Mouse (Mus musculus) layer of hippocampus, adult 11-12 months (tissue): ENCODE measurements around the gene Hspe1.
"Not testable (repeated sequence)": the region's sequence is repeated elsewhere in the genome, so short reads cannot be mapped to it uniquely, and the experiment has no call there.

ENCODE experiments used
- DNase-seq: peaks from one replicate; pipeline ENCODE4 v3.0.0; 2022; ENCODE audit warnings: low spot score

Gene Hspe1

DNA sequence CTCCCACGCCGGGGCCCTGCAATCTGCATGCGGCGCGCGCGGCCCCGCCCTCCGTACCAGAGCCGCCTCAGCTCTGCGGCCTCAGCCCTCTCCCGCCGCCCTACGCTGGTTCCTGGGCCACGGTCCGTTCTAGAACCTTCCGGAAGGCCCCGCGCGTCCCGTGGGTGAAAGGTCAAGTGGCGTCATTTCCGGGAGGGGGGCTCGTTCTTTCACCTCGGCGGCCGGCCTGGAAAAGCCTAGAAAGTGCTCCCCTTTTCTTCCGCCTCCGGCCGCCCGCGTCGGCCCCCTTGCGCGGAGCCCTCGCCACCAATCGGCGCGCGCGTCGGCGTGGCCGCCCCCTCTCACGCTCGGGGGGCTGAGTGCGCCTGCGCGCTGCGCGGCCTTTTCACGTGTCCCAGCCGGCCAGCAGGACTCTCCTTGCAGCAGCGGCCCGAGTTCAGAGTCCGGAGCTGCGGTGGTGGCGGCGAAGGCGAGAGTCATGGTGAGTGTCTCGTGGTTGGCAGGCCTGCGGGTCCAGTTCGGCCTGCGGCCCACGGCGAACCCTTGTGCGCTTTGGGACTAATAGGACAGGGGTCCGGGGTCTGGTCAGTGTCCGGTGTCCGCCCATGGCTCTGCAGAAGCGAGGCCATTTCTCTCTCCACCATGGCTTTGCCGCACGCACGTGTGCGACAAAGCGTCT is at the start of gene Hspe1, which contains the start of gene Hspd1:
TSS of gene Hspe1 (plus strand) at position 201 of the 679 bp plus-strand sequence.
TSS of gene Hspd1 (minus strand) at position 312 of the 679 bp plus-strand sequence.
- DNase-seq = peak; percentile 98

DNA sequence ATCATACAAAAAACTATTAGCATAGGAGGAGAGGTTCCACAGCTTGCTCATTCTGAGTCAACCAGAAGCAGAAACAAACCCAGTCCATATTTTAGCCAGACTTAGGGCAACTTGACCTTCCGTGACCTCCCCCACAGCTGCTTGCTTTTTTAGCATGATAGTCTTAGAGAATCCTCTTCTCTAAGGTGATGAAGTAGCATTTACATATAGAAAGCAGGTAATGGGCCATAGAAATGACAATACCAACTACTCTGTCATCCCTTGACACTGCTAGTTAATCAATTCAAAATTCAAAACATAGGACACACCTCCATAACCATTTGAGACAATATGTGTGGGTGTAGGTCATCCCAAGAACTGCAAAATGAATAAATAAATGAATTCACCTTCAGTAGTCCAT is 48.0 kb upstream of the Hspe1 start:
- no peak for DNase-seq

DNA sequence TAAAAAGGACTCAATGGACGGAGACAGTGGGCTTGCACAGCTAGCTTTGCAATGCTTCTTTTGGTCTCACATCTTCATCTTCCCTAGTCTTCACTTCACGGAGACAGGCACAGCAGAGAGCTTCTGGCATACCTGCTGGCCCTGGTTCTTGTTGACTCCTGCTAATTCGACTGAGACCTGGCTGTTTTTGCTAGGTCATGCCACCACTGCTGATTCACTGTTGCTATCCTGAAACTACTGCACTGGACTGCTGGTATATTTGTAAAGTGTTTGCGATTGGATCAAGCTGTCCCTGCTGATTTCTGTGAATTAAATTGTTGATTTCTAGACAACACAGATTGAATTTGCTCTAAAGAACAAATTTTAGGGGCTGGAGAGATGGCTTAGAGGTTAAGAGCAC is 46.2 kb upstream of the Hspe1 start:
- no peak for DNase-seq

DNA sequence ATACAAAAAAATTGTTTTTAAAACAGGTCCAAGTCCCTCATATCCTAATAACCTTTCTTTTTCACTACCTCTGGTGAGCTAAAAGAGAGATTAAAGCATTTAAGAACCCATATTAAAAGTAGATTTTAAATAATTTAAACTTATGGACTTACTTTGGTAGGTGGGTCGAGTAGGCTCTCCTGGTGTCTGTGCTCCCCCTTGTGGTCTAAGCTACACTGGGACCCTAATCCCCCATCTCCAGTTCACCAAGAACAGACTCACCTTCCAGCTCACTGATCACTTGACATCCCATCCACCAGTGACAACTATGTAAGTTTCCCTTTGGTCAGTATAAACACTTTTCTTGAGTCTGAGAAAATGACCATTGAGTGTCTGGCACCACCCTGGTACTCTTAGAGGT is 45.7 kb upstream of the Hspe1 start:
- no peak for DNase-seq

DNA sequence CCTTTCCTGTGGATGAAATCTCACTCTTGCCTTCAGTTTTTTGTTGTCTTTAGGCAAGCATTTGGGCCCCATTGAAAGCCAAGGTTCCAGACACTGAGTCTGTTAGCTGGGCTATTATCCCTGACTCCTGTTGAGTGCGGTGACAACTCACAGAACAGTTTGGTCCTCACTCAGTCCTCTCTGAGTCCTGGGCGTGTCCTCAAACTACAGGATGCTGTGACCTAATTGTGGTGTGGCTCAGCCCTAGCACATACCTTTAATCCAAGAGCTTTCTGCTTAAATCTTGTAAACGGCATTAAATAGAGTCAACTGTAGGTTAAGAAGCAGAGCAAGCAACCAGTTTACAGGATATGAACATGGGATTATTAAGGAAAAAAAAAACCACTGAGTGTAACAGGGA is 44.8 kb upstream of the Hspe1 start:
- no peak for DNase-seq

DNA sequence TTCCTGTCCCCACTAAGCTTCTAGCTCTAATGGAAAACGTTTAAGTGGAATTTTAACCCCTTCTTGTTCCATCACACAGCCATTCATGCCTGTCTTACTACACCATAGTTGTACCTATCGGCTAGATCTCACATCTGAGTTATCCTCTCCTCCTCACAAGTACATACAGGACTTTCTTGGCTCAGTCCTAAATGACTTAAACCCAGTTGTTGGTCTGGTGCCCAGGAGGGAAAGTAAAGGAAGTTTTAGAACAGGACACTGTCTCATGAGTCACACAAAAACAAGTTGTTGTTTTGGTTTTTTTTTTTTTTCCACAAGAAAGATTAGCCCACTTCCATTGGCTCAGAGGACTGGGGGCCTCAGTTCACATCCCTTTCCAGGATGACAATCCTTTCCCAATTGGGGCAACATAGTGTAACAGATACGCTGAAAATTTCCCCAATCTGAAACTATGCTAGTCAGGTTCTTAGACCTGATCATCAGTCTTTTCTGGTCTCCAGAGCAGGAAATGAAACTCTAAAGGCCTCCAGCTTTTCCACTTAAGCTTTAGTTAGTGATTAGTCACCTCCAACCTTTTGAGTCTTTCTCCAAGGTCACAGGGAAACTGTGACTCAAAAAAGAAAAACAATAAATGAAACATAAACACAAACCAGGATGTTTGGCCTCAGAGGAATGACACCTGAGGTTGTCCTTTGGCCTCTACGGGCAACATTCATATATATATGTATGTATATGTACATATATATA is 38.9 kb upstream of the Hspe1 start:
- DNase-seq = no peak

DNA sequence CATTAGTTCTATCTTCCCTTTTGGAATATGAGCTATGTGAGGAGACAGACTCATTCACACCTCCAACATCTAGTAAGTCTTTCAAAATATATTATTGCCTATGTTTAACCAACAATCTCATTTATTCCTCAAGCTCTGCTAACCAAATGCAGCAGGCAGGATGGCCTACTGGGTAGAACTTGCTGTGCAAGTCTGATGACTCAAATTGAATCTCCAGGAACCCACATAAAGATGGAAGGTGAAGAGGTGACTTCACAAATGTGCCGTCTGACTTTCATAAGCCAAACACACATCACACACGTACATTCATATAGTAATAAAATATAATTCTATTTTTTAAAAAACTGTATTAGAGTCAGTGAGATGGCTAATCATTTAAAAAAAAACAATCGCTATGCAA is 36.3 kb upstream of the Hspe1 start:
- no peak for DNase-seq

DNA sequence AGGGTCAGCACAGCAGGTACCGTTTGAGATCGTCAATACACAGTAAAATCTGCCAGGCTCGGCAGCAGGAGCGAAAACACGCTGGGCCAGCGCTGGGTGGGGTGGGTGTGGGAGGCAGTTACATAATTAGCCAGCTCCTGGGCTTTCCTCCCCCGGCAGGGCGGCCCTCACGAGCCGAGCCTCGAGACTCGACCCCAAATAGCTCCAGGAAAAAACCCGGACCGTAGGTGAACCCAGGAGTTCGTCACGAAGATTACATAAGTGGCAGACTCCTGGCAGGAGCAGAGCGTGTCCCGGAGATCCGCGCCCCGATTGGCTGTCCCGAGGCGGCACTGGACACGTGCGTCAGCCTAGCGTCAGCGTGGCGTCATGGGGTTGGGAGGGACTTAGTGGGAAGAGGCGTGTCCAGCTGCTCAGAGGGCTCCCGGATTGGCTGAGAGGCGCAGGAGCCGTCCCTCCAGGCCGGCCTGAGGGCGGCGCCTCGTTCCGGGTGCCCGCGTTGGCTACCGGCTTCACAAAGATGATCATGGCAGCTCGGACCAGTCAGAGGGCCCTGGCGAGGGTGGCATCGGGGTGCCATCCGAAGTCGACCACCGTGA is 35.5 kb upstream of the Hspe1 start, which contains the start of gene Coq10b:
TSS of gene Coq10b (plus strand) at position 416 of the 599 bp plus-strand sequence.
- peak; percentile 99 for DNase-seq

DNA sequence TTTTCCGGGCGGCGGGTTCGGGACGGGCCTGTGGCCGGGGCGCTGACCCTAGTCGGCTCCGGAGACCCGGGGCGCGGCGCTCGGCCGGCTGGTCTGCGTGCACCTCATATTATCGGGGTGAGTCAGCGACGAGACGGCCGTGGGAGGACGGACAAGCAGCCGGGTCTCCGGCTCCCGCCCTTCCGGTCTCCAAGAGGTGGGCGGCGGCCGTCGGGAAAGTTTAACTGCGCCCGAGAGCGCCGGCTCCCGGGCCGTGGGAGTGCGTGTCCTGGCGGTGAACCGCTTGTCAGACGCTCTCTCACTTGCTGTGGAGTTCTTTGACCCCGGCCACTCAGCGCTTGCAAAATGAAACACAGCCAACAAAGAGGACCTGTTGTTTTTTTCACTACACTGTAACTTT is 34.9 kb upstream of the Hspe1 start:
- no peak for DNase-seq

DNA sequence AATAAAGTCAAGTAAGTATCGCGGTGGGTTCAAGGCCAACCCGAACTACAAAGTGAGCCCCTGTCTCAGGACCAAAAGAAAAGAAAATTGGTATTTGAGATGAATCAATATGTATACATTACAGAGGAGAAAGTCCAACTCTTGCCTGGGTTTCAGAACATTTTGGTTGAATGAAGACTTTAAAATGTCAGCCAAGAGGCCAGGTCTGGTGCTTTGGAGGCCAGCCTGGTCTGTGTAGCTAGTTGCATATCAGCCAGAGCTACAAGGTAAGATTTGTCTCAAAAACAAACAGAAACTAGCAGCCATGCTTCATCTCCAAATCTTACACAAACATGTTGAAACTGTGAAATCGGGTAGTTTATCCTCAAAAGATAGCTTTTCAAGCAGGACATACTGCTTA is 34.3 kb upstream of the Hspe1 start:
- DNase-seq = no peak

DNA sequence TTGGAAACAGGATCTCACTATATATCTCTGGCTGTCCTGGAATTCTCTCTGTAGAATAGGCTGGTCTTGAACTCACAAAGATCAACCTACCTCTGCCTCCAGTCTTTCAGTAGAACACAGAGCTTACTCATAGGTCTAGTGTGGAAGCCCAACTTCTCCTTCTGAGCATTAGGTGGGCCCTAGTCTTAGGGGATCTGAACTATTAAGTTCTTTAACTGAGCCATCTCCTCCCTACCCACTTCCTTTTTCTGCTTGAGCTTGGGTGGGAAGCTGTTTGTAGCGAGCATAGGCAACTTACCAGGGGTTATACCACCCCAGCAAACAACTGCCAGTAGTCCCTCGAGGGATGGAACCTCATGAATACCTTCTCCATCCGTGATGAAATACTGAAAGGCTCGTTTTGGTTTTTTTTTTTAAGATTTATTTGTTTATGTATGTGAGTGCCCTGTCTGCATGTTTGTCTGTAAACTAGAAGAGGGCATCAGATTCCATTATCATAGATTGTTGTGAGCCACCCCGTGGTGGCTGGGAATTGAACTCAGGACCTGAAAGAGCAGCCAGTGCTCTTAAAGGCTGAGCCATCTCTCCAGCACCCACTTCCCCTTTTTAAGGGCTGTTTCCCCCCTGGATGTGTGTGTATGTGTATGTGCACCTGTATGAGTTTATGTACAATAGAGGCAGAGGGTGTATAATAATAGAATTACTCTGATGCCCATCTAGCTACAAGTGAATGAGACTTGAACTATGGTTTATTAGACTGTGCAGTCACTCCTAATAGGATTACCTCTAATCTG is 32.4 kb upstream of the Hspe1 start:
- DNase-seq = no peak

DNA sequence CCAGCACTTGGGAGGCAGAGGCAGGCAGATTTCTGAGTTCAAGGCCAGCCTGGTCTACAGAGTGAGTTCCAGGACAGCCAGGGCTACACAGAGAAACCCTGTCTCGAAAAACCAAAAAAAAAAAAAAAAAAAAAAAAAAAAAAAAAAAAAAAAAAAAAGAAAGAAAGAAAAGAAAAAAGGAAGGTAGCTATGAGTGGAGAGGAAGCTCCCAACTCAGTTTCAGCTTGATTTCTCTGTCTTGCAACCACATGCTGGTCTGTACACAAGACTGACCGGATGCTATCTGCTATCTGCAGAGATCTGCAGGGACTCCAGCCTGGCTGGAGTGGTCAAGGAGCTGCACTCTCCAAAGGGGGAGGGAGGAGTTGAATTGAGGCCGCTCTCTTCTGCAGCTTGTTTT is 29.5 kb upstream of the Hspe1 start:
- DNase-seq = not testable (repeated sequence)

DNA sequence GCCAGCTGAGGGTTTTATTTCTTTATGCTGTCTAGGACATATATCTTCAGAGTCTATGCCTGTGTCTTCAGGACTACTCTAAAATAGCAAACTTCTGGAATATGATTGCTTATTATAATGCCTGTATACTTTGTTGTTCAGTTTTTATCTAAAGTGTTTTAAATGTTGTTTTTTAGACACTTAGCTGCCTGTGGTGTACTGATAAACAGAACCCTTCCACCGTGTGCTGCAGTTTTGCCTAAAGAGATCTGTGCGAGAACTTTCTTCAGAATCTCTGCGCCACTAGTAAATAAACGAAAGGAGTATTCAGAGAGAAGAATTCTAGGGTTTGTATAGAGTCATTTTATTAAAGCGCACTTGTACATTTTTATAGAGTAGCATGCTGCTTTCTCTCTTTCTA is 26.8 kb upstream of the Hspe1 start:
- no peak for DNase-seq

DNA sequence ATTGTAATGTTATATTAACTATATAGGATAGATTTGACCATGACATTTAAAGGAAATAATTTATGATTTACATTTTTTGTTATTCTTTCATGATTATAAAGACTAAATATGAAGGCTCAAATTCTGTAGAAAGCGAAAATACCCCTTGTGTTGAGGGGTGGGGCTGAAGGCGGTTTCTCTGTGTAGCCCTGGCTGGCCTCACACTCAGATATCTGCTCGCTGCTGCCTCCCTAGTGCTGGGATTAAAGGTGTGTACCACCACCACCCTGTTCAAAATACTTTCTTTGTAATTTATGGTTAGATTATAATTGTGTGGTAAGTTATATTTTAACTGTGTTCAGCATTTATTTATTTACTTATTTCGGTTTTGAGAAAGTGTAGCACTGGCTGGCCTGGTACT is 26.2 kb upstream of the Hspe1 start:
- no peak for DNase-seq

DNA sequence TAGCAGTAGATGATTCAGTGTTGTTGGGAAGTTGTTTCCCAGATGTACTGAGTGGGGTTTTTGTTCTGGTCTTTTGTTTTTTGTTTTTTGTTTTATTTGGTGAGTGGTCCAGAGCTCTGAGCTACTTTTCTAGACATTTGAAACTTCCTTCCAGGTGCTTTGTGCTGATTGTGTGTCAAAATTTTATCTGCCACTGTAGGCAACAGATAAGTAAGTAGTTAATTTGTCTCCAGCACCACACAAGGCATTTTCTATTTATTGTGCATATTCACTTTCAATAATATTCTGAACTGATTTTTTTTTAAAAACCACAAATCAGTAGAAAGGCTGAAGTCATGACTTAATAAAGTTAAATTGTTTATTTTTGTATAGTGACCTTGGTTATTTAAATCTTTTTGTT is 15.6 kb upstream of the Hspe1 start:
- DNase-seq = not testable (repeated sequence)

DNA sequence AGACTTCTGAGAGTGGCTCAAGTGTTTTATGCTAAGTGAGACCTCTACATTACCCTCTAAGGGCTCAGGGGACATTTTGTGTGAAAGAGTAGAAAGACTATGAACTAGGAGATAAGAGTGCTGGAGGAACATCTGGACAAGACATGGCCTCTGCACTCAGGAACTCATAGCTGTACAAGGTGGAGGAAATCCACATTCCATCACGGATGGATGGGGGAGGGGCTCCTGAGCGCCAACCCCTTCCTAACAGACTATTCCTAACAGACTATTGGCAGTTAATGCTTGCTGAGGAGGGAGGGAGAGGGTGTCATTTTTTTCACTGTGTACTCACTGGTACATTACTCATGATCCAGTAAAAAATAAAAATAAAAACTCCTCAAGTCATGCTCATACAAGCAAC is 13.2 kb upstream of the Hspe1 start:
- DNase-seq = no peak

DNA sequence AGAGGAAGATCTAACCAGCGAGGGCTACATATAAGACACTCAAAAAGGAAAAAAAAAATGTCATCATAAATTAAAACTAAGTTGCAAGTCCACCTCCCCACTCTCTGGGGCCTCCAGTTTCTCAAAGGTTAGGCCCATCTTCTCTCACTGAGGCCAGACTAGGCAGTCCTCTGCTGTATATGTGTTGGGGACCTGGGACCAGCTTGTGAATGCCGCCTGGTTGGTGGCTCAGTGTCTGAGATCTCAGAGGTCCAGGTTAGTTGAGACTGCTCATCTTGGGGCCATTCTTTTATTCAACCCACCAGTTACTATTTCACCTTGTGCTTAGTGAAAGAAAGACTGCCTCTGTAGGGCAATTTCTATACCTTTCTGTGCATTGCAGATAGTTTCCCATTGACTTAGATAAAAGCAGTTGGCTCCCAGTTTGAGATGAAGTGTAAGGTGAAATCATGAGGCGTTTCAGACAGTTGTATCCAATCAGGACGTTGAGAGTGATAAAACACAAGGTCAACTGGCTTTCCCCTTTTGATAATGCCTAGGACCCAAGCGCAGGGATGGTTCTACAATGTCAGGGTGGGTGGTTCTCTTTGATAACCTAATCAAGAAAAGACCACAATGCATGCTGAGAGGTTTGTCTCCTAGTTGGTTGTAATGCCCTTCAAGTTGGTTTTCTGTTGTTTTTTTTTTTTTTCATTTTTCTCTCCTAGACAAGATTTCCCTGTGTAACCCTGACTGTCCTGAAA is 12.1 kb upstream of the Hspe1 start:
- no peak for DNase-seq

DNA sequence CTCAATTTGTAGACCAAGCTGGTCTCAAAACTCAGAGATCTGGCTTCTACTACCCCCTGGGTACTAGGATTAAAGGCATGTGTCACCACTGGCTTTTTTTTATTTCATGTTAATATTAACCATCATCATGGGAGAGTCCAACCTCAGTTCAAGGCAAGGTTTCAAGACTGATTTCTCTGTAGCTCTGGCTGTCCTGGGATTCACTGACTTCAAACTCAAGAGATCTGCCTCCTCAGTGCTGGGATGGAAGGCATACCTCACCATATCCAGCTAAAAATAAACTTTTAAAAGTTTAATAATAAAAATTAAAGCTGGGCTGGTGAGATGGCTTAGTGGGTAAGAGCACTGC is 11.6 kb upstream of the Hspe1 start:
- DNase-seq = no peak

DNA sequence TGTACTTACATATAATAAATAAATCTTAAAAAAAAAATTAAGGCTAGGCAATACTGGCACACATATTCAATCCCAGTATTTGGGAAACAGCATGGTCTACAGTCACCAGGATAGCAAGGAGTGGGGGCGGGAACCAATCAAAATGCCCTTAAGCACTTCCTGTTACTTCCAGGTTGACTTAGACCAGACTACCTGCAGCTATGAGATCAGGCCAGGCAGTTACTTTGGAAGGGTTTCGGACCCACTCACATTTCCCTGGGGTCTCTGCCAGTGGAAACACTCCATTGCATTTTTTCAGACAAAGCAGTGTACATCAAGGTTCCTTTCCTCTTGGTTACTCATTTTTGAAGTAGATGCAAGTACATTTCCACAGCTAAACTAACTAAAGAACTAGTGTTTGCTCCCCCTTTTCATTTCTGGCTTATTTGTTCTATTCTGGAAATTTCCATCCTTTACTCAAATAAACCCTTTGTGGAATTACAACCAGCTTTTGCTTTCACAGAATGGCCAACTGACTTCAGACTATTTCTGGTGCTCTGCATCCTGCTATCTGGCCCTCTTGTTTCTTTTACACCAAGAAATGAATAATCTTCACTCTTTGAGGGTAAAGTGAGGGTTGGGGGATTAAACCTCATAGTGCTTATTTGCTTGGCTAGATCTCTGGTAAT is 10.9 kb upstream of the Hspe1 start:
- DNase-seq = no peak

DNA sequence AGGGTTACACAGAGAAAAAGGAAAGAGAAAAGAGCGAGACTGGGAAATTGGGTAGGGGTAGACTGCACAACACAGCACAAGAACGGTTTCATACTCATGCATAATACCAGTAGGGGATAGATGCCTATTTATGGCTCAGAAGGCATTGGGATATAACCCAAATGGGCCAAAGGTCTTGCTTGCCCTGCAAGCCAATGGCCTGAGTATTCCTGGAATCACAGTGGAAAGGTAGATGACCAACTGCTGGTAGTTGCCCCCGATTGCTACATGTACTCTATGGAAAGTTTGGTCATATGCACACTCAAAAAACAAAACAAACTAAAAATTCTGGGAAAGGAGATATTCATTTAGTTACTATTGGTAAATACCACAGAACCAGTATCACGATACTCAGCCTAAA is 8.3 kb upstream of the Hspe1 start:
- no peak for DNase-seq

DNA sequence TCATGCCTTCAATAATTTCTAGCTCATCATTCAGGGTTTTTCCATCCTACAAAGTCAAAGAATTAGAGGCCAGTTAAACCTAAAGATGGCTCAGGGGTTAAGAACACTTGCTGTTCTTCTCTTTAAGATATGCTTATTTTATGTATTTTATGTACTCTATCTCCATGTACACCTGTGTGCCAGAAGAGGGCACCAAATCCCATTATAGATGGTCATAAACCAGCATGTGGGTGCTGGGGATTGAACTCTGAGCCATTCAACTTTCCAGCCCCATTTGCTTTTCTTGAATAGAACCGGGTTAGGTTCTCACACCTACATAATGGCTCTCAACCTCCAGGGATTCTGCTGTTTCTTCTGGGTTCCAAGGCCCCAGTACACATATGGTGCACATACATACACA is 5.8 kb upstream of the Hspe1 start:
- no peak for DNase-seq
